Mouse (Mus musculus) CH12.LX (cell line): ENCODE results near the gene Pced1b. TPM values are rescaled to one million over a fixed set of nuclear protein-coding genes. Genes with fewer than 3 reads are reported as not detected.

Experiments used
- DNase-seq: peaks from one replicate; pipeline ENCODE4 v3.0.0-alpha.2; 2013; ENCODE audit errors: extremely low read depth
- H3K27ac ChIP-seq: 2 replicates; pipeline ENCODE4 v1.5.1; 2012; ENCODE audit warnings: low read depth, mild to moderate bottlenecking, control low read depth, moderate library complexity; ENCODE audit not compliant: insufficient read depth
- H3K27me3 ChIP-seq: replicated peaks from 2 replicates; pipeline ENCODE3; 2012; ENCODE audit warnings: inconsistent platforms
- H3K36me3 ChIP-seq, 2 experiments: replicated peaks in 1 of 2; 2 replicates each; pipeline versions ENCODE3 to v1.6.1; 2012; ENCODE audit warnings: inconsistent platforms in 1 of 2, low read length in 1 of 2, mild to moderate bottlenecking in 1 of 2, mixed read lengths in 1 of 2, moderate library complexity in 1 of 2; ENCODE audit not compliant: control insufficient read depth in 1 of 2, insufficient read depth in 1 of 2
- H3K4me1 ChIP-seq, 2 experiments: 2 replicates each; pipeline ENCODE4 v1.6.1; 2012; ENCODE audit warnings: inconsistent platforms in 1 of 2, moderate library complexity in 1 of 2; ENCODE audit not compliant: insufficient read depth in 2 of 2, control insufficient read depth in 1 of 2
- H3K4me2 ChIP-seq: 2 replicates; pipeline ENCODE4 v1.6.1; 2012; ENCODE audit warnings: low read depth, mild to moderate bottlenecking, control low read depth; ENCODE audit not compliant: poor library complexity, insufficient read depth, severe bottlenecking
- H3K4me3 ChIP-seq, 3 experiments: fragments of 150-350 bp in 1 of 3; sonication (generic) in 1 of 3; replicated peaks in 1 of 3; 2 replicates each; pipeline versions ENCODE3 to v1.5.1; 2011 to 2012; ENCODE audit warnings: low read depth in 2 of 3, low read length in 2 of 3, mild to moderate bottlenecking in 2 of 3, moderate library complexity in 2 of 3, control low read depth in 1 of 3, improper control_type of control experiment in 1 of 3, inconsistent platforms in 1 of 3, mixed read lengths in 1 of 3; ENCODE audit not compliant: poor library complexity in 1 of 3
- H3K79me2 ChIP-seq: replicated peaks from 2 replicates; pipeline ENCODE4 v1.6.1; 2012; ENCODE audit warnings: mild to moderate bottlenecking, moderate library complexity; ENCODE audit not compliant: control insufficient read depth, poor library complexity, insufficient read depth, severe bottlenecking; ENCODE audit errors: extremely low read depth
- H3K9ac ChIP-seq: 2 replicates; pipeline ENCODE4 v1.6.1; 2012; ENCODE audit warnings: low read depth, mild to moderate bottlenecking, control low read depth, moderate library complexity; ENCODE audit not compliant: insufficient read depth
- H3K9me3 ChIP-seq: replicated peaks from 2 replicates; pipeline ENCODE3; 2012; ENCODE audit warnings: low read length, inconsistent platforms, mixed read lengths
- BHLHE40 ChIP-seq: IDR thresholded peaks from 2 replicates; pipeline ENCODE4 v1.6.1; 2011; ENCODE audit warnings: mild to moderate bottlenecking, low read depth, low read length, improper control_type of control experiment
- CHD1 ChIP-seq: IDR thresholded peaks from 2 replicates; pipeline ENCODE4 v1.6.1; 2012; ENCODE audit warnings: low read depth, low read length, improper control_type of control experiment, inconsistent platforms
- CHD2 ChIP-seq: IDR thresholded peaks from 2 replicates; pipeline ENCODE4 v1.6.1; 2011; ENCODE audit warnings: low read length, improper control_type of control experiment
- CTCF ChIP-seq, 2 experiments: IDR thresholded peaks in 1 of 2; conservative IDR thresholded peaks in 1 of 2; 2 replicates each; pipeline ENCODE4 v1.5.1; 2011 to 2012; ENCODE audit warnings: low read depth in 2 of 2, low read length in 2 of 2, improper control_type of control experiment in 1 of 2, inconsistent platforms in 1 of 2, mild to moderate bottlenecking in 1 of 2, moderate library complexity in 1 of 2
- E2F4 ChIP-seq: IDR thresholded peaks from 2 replicates; pipeline ENCODE4 v1.6.1; 2011; ENCODE audit warnings: low read depth, low read length, improper control_type of control experiment; ENCODE audit not compliant: insufficient replicate concordance
- ELF1 ChIP-seq: IDR thresholded peaks from 2 replicates; pipeline ENCODE4 v1.6.1; 2014; ENCODE audit warnings: low read depth, mild to moderate bottlenecking, inconsistent platforms, low read length, improper control_type of control experiment
- EP300 ChIP-seq: IDR thresholded peaks from 2 replicates; pipeline ENCODE4 v1.6.1; 2011; ENCODE audit warnings: low read length, improper control_type of control experiment
- ETS1 ChIP-seq: conservative IDR thresholded peaks from 2 replicates; pipeline ENCODE4 v1.6.1; 2012; ENCODE audit warnings: low read depth, mild to moderate bottlenecking, inconsistent platforms, low read length, improper control_type of control experiment, moderate library complexity
- GABPA ChIP-seq: IDR thresholded peaks from 2 replicates; pipeline ENCODE4 v1.6.1; 2012; ENCODE audit warnings: low read depth, low read length, improper control_type of control experiment, inconsistent platforms; ENCODE audit not compliant: insufficient replicate concordance
- HCFC1 ChIP-seq: IDR thresholded peaks from 2 replicates; pipeline ENCODE4 v1.6.1; 2012; ENCODE audit warnings: low read depth, mild to moderate bottlenecking, inconsistent platforms, low read length, improper control_type of control experiment
- IRF4 ChIP-seq: IDR thresholded peaks from 2 replicates; pipeline ENCODE4 v1.6.1; 2014; ENCODE audit warnings: low read depth, mild to moderate bottlenecking, inconsistent platforms, low read length, improper control_type of control experiment
- JUN ChIP-seq: IDR thresholded peaks from 2 replicates; pipeline ENCODE4 v1.6.1; 2011; ENCODE audit warnings: low read depth, mild to moderate bottlenecking, low read length, improper control_type of control experiment, moderate library complexity; ENCODE audit not compliant: insufficient read depth
- JUND ChIP-seq: conservative IDR thresholded peaks from 2 replicates; pipeline ENCODE4 v1.6.1; 2011; ENCODE audit warnings: low read depth, low read length, improper control_type of control experiment
- MAFK ChIP-seq: IDR thresholded peaks from 2 replicates; pipeline ENCODE4 v1.6.1; 2011; ENCODE audit warnings: low read length, improper control_type of control experiment; ENCODE audit not compliant: insufficient replicate concordance
- MAX ChIP-seq: IDR thresholded peaks from 2 replicates; pipeline ENCODE4 v1.6.1; 2011; ENCODE audit warnings: low read length, improper control_type of control experiment
- MAZ ChIP-seq: IDR thresholded peaks from 2 replicates; pipeline ENCODE4 v1.6.1; 2012; ENCODE audit warnings: low read depth, mild to moderate bottlenecking, inconsistent platforms, low read length, improper control_type of control experiment, moderate library complexity
- MEF2A ChIP-seq: IDR thresholded peaks from 2 replicates; pipeline ENCODE4 v1.6.1; 2014; ENCODE audit warnings: low read depth, mild to moderate bottlenecking, inconsistent platforms, low read length, improper control_type of control experiment, borderline replicate concordance
- MXI1 ChIP-seq: IDR thresholded peaks from 2 replicates; pipeline ENCODE4 v1.6.1; 2011; ENCODE audit warnings: mild to moderate bottlenecking, low read depth, low read length, improper control_type of control experiment
- NELFE ChIP-seq: IDR thresholded peaks from 2 replicates; pipeline ENCODE4 v1.6.1; 2011; ENCODE audit warnings: low read depth, low read length, improper control_type of control experiment
- NRF1 ChIP-seq: IDR thresholded peaks from 2 replicates; pipeline ENCODE4 v1.6.1; 2014; ENCODE audit warnings: low read depth, mild to moderate bottlenecking, inconsistent platforms, low read length, improper control_type of control experiment, moderate library complexity
- POLR2A ChIP-seq: IDR thresholded peaks from 2 replicates; pipeline ENCODE4 v1.6.1; 2011; ENCODE audit warnings: low read depth, mild to moderate bottlenecking, improper control_type of control experiment, low read length
- POLR2AphosphoS2 ChIP-seq: IDR thresholded peaks from 2 replicates; pipeline ENCODE4 v1.6.1; 2011; ENCODE audit warnings: low read depth, low read length, improper control_type of control experiment
- RAD21 ChIP-seq: IDR thresholded peaks from 2 replicates; pipeline ENCODE4 v1.6.1; 2011; ENCODE audit warnings: low read depth, mild to moderate bottlenecking, low read length, improper control_type of control experiment, moderate library complexity
- RCOR1 ChIP-seq: conservative IDR thresholded peaks from 2 replicates; pipeline ENCODE4 v1.6.1; 2012; ENCODE audit warnings: low read depth, mild to moderate bottlenecking, inconsistent platforms, low read length, improper control_type of control experiment
- SMC3 ChIP-seq: IDR thresholded peaks from 2 replicates; pipeline ENCODE4 v1.6.1; 2011; ENCODE audit warnings: low read depth, low read length, improper control_type of control experiment
- TBP ChIP-seq: conservative IDR thresholded peaks from 2 replicates; pipeline ENCODE4 v1.6.1; 2011; ENCODE audit warnings: low read depth, low read length, improper control_type of control experiment
- UBTF ChIP-seq: IDR thresholded peaks from 2 replicates; pipeline ENCODE4 v1.6.1; 2012; ENCODE audit warnings: low read depth, mild to moderate bottlenecking, inconsistent platforms, low read length, improper control_type of control experiment, moderate library complexity
- USF1 ChIP-seq: IDR thresholded peaks from 2 replicates; pipeline ENCODE4 v1.6.1; 2014; ENCODE audit warnings: low read depth, mild to moderate bottlenecking, inconsistent platforms, low read length, improper control_type of control experiment
- USF2 ChIP-seq: conservative IDR thresholded peaks from 2 replicates; pipeline ENCODE4 v1.6.1; 2011; ENCODE audit warnings: low read depth, low read length, improper control_type of control experiment
- ZC3H11A ChIP-seq: IDR thresholded peaks from 2 replicates; pipeline ENCODE4 v1.6.1; 2012; ENCODE audit warnings: low read depth, mild to moderate bottlenecking, inconsistent platforms, low read length, improper control_type of control experiment
- ZKSCAN1 ChIP-seq: IDR thresholded peaks from 2 replicates; pipeline ENCODE4 v1.6.1; 2012; ENCODE audit warnings: low read depth, inconsistent platforms, low read length, improper control_type of control experiment, borderline replicate concordance
- ZNF384 ChIP-seq: IDR thresholded peaks from 2 replicates; pipeline ENCODE4 v1.6.1; 2012; ENCODE audit warnings: low read depth, low read length, improper control_type of control experiment, inconsistent platforms
- dilution Hi-C: fragments of 300-500 bp; cut with MboI; formaldehyde crosslinking; loops from 2 replicates; pipeline ENCODE4 v1.14.3; 2020; ENCODE audit warnings: low sequenced_read_pairs; ENCODE audit not compliant: extremely low pct_unique_long_range_greater_than_20kb, extremely low pct_ligation_motif_present
- in situ Hi-C: fragments of 300-500 bp; cut with MboI; formaldehyde crosslinking; loops from 3 replicates; pipeline ENCODE4 v1.14.3; 2019; ENCODE audit warnings: low sequenced_read_pairs, low pct_ligation_motif_present, low pct_unique_long_range_greater_than_20kb, mixed read lengths
- polyA plus RNA-seq: library from polyadenylated mRNA; unstranded; fragments of >175 nt; gene quantifications from 2 replicates; pipeline ENCODE4 v1.2.1, GENCODE M21; 2012; ENCODE audit warnings: low read depth; ENCODE audit not compliant: insufficient read length
- total RNA-seq, 2 experiments: library from RNA; depleted of rRNA; stranded (reverse); fragments of 300-350 nt in 1 of 2; fragments of >200 nt in 1 of 2; gene quantifications; 2 replicates each; pipeline ENCODE4 v1.2.3; 2012 to 2014

Pced1b gene
- total and polyA plus RNA-seq, 3 experiments = 12.3 to 44.2 (median 21.1) TPM

- Histone ChIP-seq H3K27me3 (no peaks in the 10 kb centered on the region), H3K27ac (no peak overlapping the region), H3K9me3 (peaks cover 4% of the 10 kb centered on the region), H3K36me3 (peaks cover 0 to 7% of the 10 kb centered on the region in 2 experiments), H3K4me1 (peaks cover 2 to 10% of the 10 kb centered on the region in 2 experiments; a peak in 3 of 4 replicates), H3K4me2 (no peak overlapping the region), H3K9ac (no peak overlapping the region), H3K79me2 (no peaks in the 10 kb centered on the region), H3K4me3 (no peak overlapping the region)
- TF ChIP-seq TBP = no peak
- no peak for TF ChIP-seq CHD2
- TF ChIP-seq ELF1 = no peak
- no peak for TF ChIP-seq NELFE
- no peak for TF ChIP-seq EP300
- dilution Hi-C loops (no loop called here), in situ Hi-C loops (no loop called here)
- no peak for DNase-seq
Measured at GRCm38 (mm10) chr15:97204889-97205288, 42.0 kb upstream of the Pced1b start.

GRCm38 (mm10) chr15:97205776-97206175, 41.1 kb upstream of the Pced1b start:
- DNase-seq = peak; percentile 93
- peak overlapping the region; percentile 92; the same call in 1 of the 2 replicates for H3K4me2 ChIP-seq
- H3K79me2 ChIP-seq = no peaks in the 10 kb centered on the region
- peak overlapping the region; percentile 93; the same call in 1 of the 2 replicates for H3K27ac ChIP-seq
- H3K36me3 ChIP-seq = peaks cover 0 to 7% of the 10 kb centered on the region in 2 experiments
- in situ Hi-C loops (no loop called here), dilution Hi-C loops (no loop called here)
- H3K9me3 ChIP-seq = peaks cover 4% of the 10 kb centered on the region
- H3K4me3 ChIP-seq = peak overlapping the region in 2 of 3 experiments; percentile 65 to 78
- H3K4me1 ChIP-seq = peaks cover 2 to 10% of the 10 kb centered on the region in 2 experiments; a peak in 3 of 4 replicates
- H3K27me3 ChIP-seq = no peaks in the 10 kb centered on the region
- H3K9ac ChIP-seq = peak overlapping the region; percentile 97
- TF ChIP-seq CHD1 (no peak), JUND (0 out of 2 replicates have a peak, but pooled peaks have one; percentile 7), EP300 (peak; percentile 83), USF2 (no peak), RAD21 (no peak), POLR2AphosphoS2 (no peak), USF1 (no peak), BHLHE40 (peak; percentile 82), MEF2A (peak; percentile 91), UBTF (no peak), ETS1 (peak; percentile 58), MAFK (0 out of 2 replicates have a peak, but pooled peaks have one; percentile 42), SMC3 (no peak), MAX (no peak), NELFE (no peak), CHD2 (no peak), E2F4 (no peak), MAZ (no peak; the same call in 1 of the 2 replicates), ZKSCAN1 (no peak), POLR2A (no peak; the same call in 1 of the 2 replicates), HCFC1 (no peak), ZNF384 (no peak), NRF1 (no peak), IRF4 (peak; percentile 84), MXI1 (no peak), GABPA (no peak), CTCF (conservative IDR thresholded peaks at IDR 0.05 in 1 of 2, IDR thresholded peaks at IDR 0.05 in 1 of 2; ENCODE audit: low read depth in 2 of 2, low read length in 2 of 2) (no peak), ZC3H11A (no peak), RCOR1 (0 out of 2 replicates have a peak, but pooled peaks have one; percentile 18), ELF1 (peak; percentile 56; the same call in 1 of the 2 replicates), JUN (peak; percentile 35; the same call in 1 of the 2 replicates)
